Mouse (Mus musculus): ENCODE data around the gene Zfp710. TPM values are rescaled to one million over a fixed set of nuclear protein-coding genes. Genes with fewer than 3 reads are reported as not detected.
A peak's percentile ranks its signal among the peaks of the same experiment; 100 is the strongest.

The Zfp710 gene
- polyA plus RNA-seq, 1 experiment from 2014 or later = 18.9 TPM

GRCm38 (mm10) chr7:80091004-80091865 is 66.6 kb downstream of the Zfp710 start:
- Histone ChIP-seq H3K9ac (no peak overlapping the region), H3K4me3 (no peak overlapping the region), H3K27me3 (no peaks in the 10 kb centered on the region), H3K4me2 (no peak overlapping the region), H3K36me3 (peaks cover 92% of the 10 kb centered on the region), H3K27ac (no peak overlapping the region), H3K9me3 (no peaks in the 10 kb centered on the region), H3K4me1 (peaks cover 14% of the 10 kb centered on the region)
- no peak for ATAC-seq (ENCODE audit: insufficient number of reproducible peaks, low FRiP score, low TSS enrichment, low read depth)
- WGBS = 59% methylated on average over 13 of the region's 13 CpGs

DNA sequence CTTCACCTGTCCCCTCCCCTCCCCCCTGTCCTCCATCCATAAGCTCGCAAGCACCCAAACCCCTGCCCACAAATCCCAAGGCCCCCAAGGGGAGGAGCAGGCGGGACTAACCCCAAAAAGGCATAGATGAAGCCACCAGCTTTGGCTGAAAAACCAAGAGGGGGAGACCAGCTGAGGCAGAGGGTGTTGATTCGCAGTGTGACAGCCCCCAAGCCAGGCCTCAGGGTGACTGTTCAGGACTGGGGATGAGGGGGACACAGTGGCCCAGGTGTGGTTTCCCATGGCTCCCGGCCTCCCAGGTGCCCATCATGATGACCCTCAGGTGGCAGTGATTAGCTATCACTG is 67.2 kb downstream of the Zfp710 start:
- no peaks in the 10 kb centered on the region for H3K9me3 ChIP-seq
- H3K9ac ChIP-seq = no peak overlapping the region
- WGBS = 66% methylated on average over 4 of the region's 4 CpGs
- ATAC-seq (ENCODE audit: insufficient number of reproducible peaks, low FRiP score, low TSS enrichment, low read depth) = no peak
- H3K4me2 ChIP-seq = no peak overlapping the region
- H3K4me1 ChIP-seq = peaks cover 14% of the 10 kb centered on the region
- H3K36me3 ChIP-seq = peaks cover 92% of the 10 kb centered on the region
- no peak overlapping the region for H3K4me3 ChIP-seq
- H3K27ac ChIP-seq = peak overlapping the region; percentile 19; the same call in 1 of the 2 replicates
- no peaks in the 10 kb centered on the region for H3K27me3 ChIP-seq

DNA sequence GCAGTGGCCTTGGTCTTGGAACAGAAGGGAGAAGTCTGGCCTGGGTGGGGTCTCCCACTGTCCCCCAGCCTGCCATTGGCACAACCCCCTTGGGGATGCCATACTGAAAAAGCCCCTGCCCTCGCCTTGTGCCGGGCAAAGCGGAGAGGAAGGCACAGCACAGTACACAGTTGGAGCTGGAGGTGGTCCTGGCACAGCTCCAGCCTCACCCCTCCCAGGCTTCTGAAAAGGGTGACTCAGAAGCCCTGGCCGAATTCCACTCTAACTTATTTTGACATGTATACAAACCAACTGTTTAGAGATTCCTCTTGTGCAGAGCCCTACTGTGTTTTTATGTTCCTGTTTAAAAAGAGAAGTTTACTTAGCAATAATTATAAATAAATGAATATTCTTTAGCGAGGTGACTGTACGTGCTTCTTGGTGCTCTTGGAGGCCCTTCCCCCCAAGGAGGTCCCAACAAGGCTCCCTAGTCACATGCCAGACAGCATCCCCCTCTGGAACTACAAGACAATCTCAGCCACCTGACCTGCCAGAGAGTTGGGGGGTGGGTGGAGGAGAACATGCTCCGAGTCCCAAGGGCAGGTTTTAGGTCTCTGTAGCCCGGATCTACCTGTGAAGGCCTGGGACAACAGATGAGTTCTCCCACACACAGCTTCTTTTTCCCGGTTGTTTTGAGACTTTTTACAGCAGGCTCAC is 67.9 kb downstream of the Zfp710 start:
- Histone ChIP-seq H3K27ac (peak overlapping the region; percentile 19; the same call in 1 of the 2 replicates), H3K9ac (no peak overlapping the region), H3K4me3 (no peak overlapping the region), H3K4me1 (peaks cover 14% of the 10 kb centered on the region), H3K9me3 (no peaks in the 10 kb centered on the region), H3K27me3 (no peaks in the 10 kb centered on the region), H3K4me2 (no peak overlapping the region), H3K36me3 (peaks cover 92% of the 10 kb centered on the region)
- WGBS = 68% methylated on average over 9 of the region's 9 CpGs
- ATAC-seq (ENCODE audit: insufficient number of reproducible peaks, low FRiP score, low TSS enrichment, low read depth) = no peak

DNA sequence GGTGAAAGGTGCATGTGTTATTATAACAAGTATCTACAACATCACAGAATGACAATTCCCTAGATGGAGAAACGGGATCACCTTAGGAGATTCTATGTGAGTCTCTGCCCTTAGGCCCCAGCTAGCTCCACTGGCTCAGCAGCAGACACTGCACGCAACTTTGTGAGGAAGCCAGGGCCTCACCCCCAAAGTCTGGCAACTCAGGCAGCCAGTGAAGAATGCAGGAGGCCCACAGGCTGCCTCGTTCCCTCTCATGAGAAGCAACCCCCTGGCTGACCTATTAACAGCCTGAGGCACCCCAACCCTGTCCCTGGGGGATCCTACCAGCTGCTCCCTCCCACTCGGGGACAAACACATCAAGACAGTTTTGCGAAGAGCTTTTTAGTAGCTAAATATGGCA is 69.9 kb downstream of the Zfp710 start:
- no peak overlapping the region for H3K27ac ChIP-seq
- H3K36me3 ChIP-seq = peaks cover 95% of the 10 kb centered on the region
- no peak for ATAC-seq (ENCODE audit: insufficient number of reproducible peaks, low FRiP score, low TSS enrichment, low read depth)
- peaks cover 14% of the 10 kb centered on the region for H3K4me1 ChIP-seq
- H3K4me3 ChIP-seq = no peak overlapping the region
- no peak overlapping the region for H3K4me2 ChIP-seq
- H3K27me3 ChIP-seq = no peaks in the 10 kb centered on the region
- WGBS = 70% methylated on average over 5 of the region's 5 CpGs
- no peaks in the 10 kb centered on the region for H3K9me3 ChIP-seq
- no peak overlapping the region for H3K9ac ChIP-seq

DNA sequence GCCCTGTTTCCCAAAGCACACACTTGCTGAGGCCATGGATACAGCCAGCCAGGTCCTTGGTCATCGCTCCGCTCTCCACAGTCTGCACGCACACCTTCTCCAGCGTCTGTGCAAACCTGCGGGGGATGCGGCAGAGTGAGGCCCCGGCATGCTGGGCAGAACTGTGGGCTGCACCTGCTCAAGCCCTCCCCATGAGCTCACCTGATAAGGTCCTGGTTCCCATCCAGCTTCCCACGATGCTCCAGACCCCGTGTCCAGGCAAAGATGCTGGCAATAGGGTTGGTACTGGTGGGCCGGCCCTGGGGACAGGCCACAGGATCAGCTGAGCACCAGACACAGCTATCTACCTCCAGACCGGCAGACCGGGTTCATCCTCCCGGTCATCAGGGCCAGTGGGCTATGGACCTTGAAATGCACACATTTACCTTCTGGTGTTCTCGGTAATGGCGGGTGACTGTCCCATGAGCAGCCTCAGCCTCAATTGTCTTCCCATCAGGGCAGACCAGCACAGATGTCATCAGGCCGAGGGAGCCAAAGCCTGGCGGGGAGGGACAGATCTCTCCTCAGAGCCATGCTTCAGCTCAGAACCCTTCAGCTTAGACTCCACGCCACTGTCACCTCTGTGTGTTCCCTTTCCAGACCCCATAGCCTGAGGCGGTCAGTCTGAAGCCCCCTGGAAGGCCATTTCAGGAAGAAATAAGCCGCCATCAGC is 71.1 kb downstream of the Zfp710 start:
- Histone ChIP-seq H3K36me3 (peaks cover 95% of the 10 kb centered on the region), H3K9ac (no peak overlapping the region), H3K4me3 (no peak overlapping the region), H3K9me3 (no peaks in the 10 kb centered on the region), H3K4me1 (peaks cover 14% of the 10 kb centered on the region), H3K27me3 (no peaks in the 10 kb centered on the region), H3K27ac (no peak overlapping the region), H3K4me2 (no peak overlapping the region)
- ATAC-seq (ENCODE audit: insufficient number of reproducible peaks, low FRiP score, low TSS enrichment, low read depth) = no peak
- 91% methylated on average over 20 of the region's 20 CpGs for WGBS

- Histone ChIP-seq H3K36me3 (peaks cover 98% of the 10 kb centered on the region), H3K9ac (no peak overlapping the region), H3K4me1 (peaks cover 2% of the 10 kb centered on the region; the same call in 1 of the 2 replicates), H3K27me3 (no peaks in the 10 kb centered on the region), H3K4me2 (no peak overlapping the region), H3K9me3 (no peaks in the 10 kb centered on the region), H3K4me3 (no peak overlapping the region), H3K27ac (no peak overlapping the region)
- ATAC-seq (ENCODE audit: insufficient number of reproducible peaks, low FRiP score, low TSS enrichment, low read depth) = no peak
- WGBS = 94% methylated on average over 13 of the region's 13 CpGs
Measured at GRCm38 (mm10) chr7:80098389-80098976, 73.9 kb downstream of the Zfp710 start.

GRCm38 (mm10) chr7:80103335-80103734 is 78.7 kb downstream of the Zfp710 start:
- Histone ChIP-seq H3K4me3 (no peak overlapping the region), H3K4me1 (no peaks in the 10 kb centered on the region), H3K36me3 (peaks cover 62% of the 10 kb centered on the region), H3K4me2 (no peak overlapping the region), H3K9me3 (no peaks in the 10 kb centered on the region), H3K27ac (no peak overlapping the region), H3K9ac (no peak overlapping the region), H3K27me3 (no peaks in the 10 kb centered on the region)
- ATAC-seq (ENCODE audit: insufficient number of reproducible peaks, low FRiP score, low TSS enrichment, low read depth) = no peak
- WGBS = 78% methylated on average over 3 of the region's 3 CpGs

GRCm38 (mm10) chr7:80105637-80106390 is 81.2 kb downstream of the Zfp710 start:
- Histone ChIP-seq H3K36me3 (peaks cover 47% of the 10 kb centered on the region), H3K9ac (no peak overlapping the region), H3K27ac (no peak overlapping the region), H3K4me3 (no peak overlapping the region), H3K27me3 (no peaks in the 10 kb centered on the region), H3K4me2 (no peak overlapping the region), H3K9me3 (no peaks in the 10 kb centered on the region), H3K4me1 (0 out of 2 replicates have a peak, but pooled peaks cover 2% of the 10 kb centered on the region)
- 92% methylated on average over 4 of the region's 4 CpGs for WGBS
- ATAC-seq (ENCODE audit: insufficient number of reproducible peaks, low FRiP score, low TSS enrichment, low read depth) = no peak

DNA sequence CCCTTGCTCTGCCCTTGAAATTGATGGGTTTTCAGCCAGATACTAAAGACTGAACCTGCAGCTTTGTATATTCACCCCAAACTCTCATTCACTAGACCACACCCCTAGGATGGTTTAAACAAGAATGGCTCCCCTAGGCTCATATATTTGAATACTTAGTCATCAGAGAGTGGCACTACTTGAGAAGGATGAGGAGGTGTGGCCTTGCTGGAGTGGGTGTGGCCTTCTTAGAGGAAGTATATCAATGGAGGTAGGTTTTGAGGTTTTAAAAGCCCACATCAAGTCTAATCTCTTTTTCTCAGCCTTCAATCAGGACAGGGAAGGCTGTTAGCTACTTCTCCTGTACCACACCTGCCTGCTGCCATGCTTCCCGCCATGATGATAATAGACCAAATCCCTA is 81.8 kb downstream of the Zfp710 start:
- Histone ChIP-seq H3K9ac (no peak overlapping the region), H3K4me3 (no peak overlapping the region), H3K27ac (no peak overlapping the region), H3K4me2 (no peak overlapping the region), H3K36me3 (peaks cover 41% of the 10 kb centered on the region), H3K27me3 (no peaks in the 10 kb centered on the region), H3K9me3 (no peaks in the 10 kb centered on the region), H3K4me1 (peaks cover 7% of the 10 kb centered on the region)
- ATAC-seq (ENCODE audit: insufficient number of reproducible peaks, low FRiP score, low TSS enrichment, low read depth) = no peak
- 96% methylated on average over 1 of the region's 1 CpGs for WGBS

DNA sequence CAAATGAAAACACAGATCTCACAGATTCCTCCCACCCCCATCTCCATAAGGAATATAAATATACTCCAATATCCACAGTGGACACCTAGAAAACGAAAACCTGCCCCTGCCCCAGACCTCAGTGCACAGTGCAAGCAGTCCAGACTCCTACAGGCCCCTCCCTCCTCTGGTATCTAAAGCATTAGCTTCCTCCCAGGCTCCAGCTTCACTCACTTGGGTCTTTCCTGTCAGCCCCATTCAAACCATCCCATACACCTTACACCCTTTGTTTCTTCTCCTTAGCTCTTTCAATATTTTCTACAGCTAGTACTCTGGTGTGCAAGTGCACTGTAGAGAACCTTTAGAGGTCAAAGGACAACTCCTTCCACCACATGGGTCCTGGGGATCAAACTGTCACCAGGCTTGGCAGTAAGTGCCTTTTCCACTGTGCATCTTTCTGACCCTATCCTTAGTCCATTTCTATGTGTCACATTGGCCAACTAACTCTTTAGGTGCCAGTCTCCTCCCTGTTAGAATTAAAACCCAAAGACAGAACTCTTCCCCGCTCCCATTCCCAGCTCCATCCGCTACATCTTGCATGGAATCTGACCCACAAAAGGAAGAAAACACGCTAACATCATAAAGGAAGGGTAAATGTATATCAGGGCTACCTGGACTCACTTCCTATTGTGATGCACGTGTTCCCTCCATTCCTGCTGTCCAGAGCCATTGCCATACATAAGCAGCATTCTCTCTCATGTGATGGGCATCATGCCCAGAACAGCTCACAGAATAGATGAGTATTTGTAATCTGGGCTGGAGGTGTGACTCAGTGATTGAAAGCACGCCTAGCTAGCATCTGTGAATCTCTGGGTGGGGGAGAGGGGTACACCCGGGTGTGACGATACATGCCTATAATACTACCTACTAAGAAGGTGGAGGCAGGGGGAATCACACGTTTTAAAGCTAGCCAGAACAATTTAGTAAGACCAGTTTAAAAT is 86.7 kb downstream of the Zfp710 start:
- 72% methylated on average over 9 of the region's 9 CpGs for WGBS
- Histone ChIP-seq H3K36me3 (peaks cover 21% of the 10 kb centered on the region), H3K4me3 (no peak overlapping the region)

More for the DNA sequence above, 86.7 kb downstream of the Zfp710 start:
- Histone ChIP-seq H3K27ac (no peak overlapping the region), H3K4me1 (peaks cover 43% of the 10 kb centered on the region), H3K9me3 (no peaks in the 10 kb centered on the region), H3K4me2 (no peak overlapping the region), H3K27me3 (no peaks in the 10 kb centered on the region), H3K9ac (no peak overlapping the region)
- no peak for ATAC-seq (ENCODE audit: insufficient number of reproducible peaks, low FRiP score, low TSS enrichment, low read depth)
